ENCODE assay signal across 8 mouse cellular contexts in genomic region chr6:117861848-117862247, GRCm38 (mm10). TPM values are rescaled to one million over a fixed set of nuclear protein-coding genes. Genes with fewer than 3 reads are reported as not detected.
DNase-seq lines count a peak whose midpoint lies in the region; ATAC-seq and TF ChIP-seq lines count a peak whose summit lies in the region.

Gene Zfp239 (plus strand): TSS chr6:117862100.

- peak within 1 kb of the TSS; percentile 96 for H3K4me2 ChIP-seq in heart, embryonic 16.5 days (ENCODE audit: low read depth, low read length)
- peak within 1 kb of the TSS; percentile 91 for H3K4me2 ChIP-seq in limb, embryonic 15.5 days

- peak within 1 kb of the TSS; percentile 71 for H3K9ac ChIP-seq in heart, embryonic 16.5 days (ENCODE audit: low read length)
- peak within 1 kb of the TSS; percentile 51 for H3K9ac ChIP-seq in limb, embryonic 15.5 days

- H3K4me1 ChIP-seq in kidney, adult 2 months (ENCODE audit: control insufficient read depth, insufficient read depth, low read length) = no peaks in the 10 kb centered on the region
- H3K4me1 ChIP-seq in heart, embryonic 16.5 days (ENCODE audit: control insufficient read depth, insufficient read depth, low read length) = no peaks in the 10 kb centered on the region
- H3K4me1 ChIP-seq in limb, embryonic 15.5 days = 0 out of 2 replicates have a peak, but pooled peaks cover 6% of the 10 kb centered on the region

- no peak within 1 kb of the TSS for H3K27ac ChIP-seq in kidney, adult 2 months (ENCODE audit: insufficient read depth, low read depth, low read length)
- no peak within 1 kb of the TSS for H3K27ac ChIP-seq in heart, embryonic 16.5 days (ENCODE audit: low read length)
- H3K27ac ChIP-seq in limb, embryonic 15.5 days = no peak within 1 kb of the TSS; the same call in 1 of the 2 replicates

- H3K9me3 ChIP-seq in heart, embryonic 16.5 days (replicated peaks; ENCODE audit: control insufficient read depth, low read length) = no peaks in the 10 kb centered on the region
- H3K9me3 ChIP-seq in limb, embryonic 15.5 days = no peaks in the 10 kb centered on the region

- ATAC-seq in heart, embryonic 16.5 days (replicated peaks; ENCODE audit: extremely low read depth, insufficient read depth, low FRiP score) = no peak
- ATAC-seq in limb, embryonic 15.5 days (ENCODE audit: insufficient number of reproducible peaks, low FRiP score, low TSS enrichment, low read depth) = no peak
- no peak for ATAC-seq in inflammation-experienced regulatory T-cells, adult 6 months

- no peak for TF ChIP-seq POLR2A in kidney, adult 2 months (IDR thresholded peaks at IDR 0.05; ENCODE audit: low read depth, low read length)

- peak within 1 kb of the TSS; percentile 50 for H3K4me3 ChIP-seq in kidney, adult 2 months (ENCODE audit: insufficient read depth, low read depth, low read length)
- H3K4me3 ChIP-seq in heart, embryonic 16.5 days (ENCODE audit: low read length) = peak within 1 kb of the TSS; percentile 76
- H3K4me3 ChIP-seq in limb, embryonic 15.5 days = peak within 1 kb of the TSS; percentile 77

- 57% methylated on average over 6 of the region's 6 CpGs for WGBS in kidney, adult 2 months
- 66% methylated on average over 6 of the region's 6 CpGs for WGBS in heart, embryonic 16.5 days
- 63% methylated on average over 6 of the region's 6 CpGs for WGBS in limb, embryonic 15.5 days

- DNase-seq in kidney, adult 2 months = peak; percentile 28
- DNase-seq in kidney, postnatal 4 days = no peak
- peak; percentile 52 for DNase-seq in R1 (ENCODE audit: low read depth, low spot score)
- DNase-seq in thymus, postnatal 25 days = no peak
- DNase-seq in embryo, embryonic 10 days (ENCODE audit: low spot score) = no peak

- no peaks in the 10 kb centered on the region for H3K27me3 ChIP-seq in kidney, adult 2 months (replicated peaks; ENCODE audit: control insufficient read depth, insufficient read depth, low read length)
- no peaks in the 10 kb centered on the region for H3K27me3 ChIP-seq in heart, embryonic 16.5 days (ENCODE audit: control insufficient read depth, insufficient read depth, low read length)
- no peaks in the 10 kb centered on the region for H3K27me3 ChIP-seq in limb, embryonic 15.5 days

- no peaks in the 10 kb centered on the region for H3K36me3 ChIP-seq in kidney, adult 2 months (ENCODE audit: control insufficient read depth, insufficient read depth, low read length)
- no peaks in the 10 kb centered on the region for H3K36me3 ChIP-seq in heart, embryonic 16.5 days (ENCODE audit: control insufficient read depth, insufficient read depth)
- 0 out of 2 replicates have a peak, but pooled peaks cover 2% of the 10 kb centered on the region for H3K36me3 ChIP-seq in limb, embryonic 15.5 days

- no peak for TF ChIP-seq CTCF in kidney, adult 2 months (conservative IDR thresholded peaks at IDR 0.05; ENCODE audit: insufficient read depth, insufficient read length, low read depth, low read length)

RNA-seq across cellular contexts. Expression of gene Zfp239, which starts in this region (rescaled TPM):
- 1.5 and 2.0 TPM in 2 replicates for polyA plus RNA-seq in kidney, adult 2 months (2012; rRNA removed)
- polyA plus RNA-seq in heart, embryonic 16.5 days (2015; fragmentation: Nextera tagmentation; extraction: Ambion mirVana) = 2.0 and 3.0 TPM in 2 replicates
- 9.7 and 11.0 TPM in 2 replicates for polyA plus RNA-seq in limb, embryonic 15.5 days (2015; fragmentation: Nextera tagmentation; extraction: Ambion mirVana)
- 1 to 10 TPM; 4.5 to 6.2 (median 4.9) TPM for polyA plus RNA-seq in inflammation-experienced regulatory T-cells, adult 6 months (2017; shearing (Covaris generic))

Comparison
In these comparisons a context has a peak if more than half of its experiments do, and no peak if none do; other contexts are left out.
1. DNase-seq: peak in kidney, adult 2 months (single experiment) and R1 (single experiment); none in kidney, postnatal 4 days (0 of 2), thymus, postnatal 25 days (single experiment) and embryo, embryonic 10 days (single experiment).
2. Peak in every context shown above with its lines, with median percentiles within 50 percentile points of each other: H3K4me3 ChIP-seq.